Mouse (Mus musculus) kidney, embryonic 14.5 days (tissue): Measurements from ENCODE around the gene Me3. TPM values are rescaled to one million over a fixed set of nuclear protein-coding genes. Genes with fewer than 3 reads are reported as not detected.

Experiments used
- ATAC-seq: fragments of 200-750 bp; cut with Nextera tagmentation; 2 replicates; pipeline ENCODE4 v1.8.0; 2017; ENCODE audit warnings: moderate number of reproducible peaks, mild to moderate bottlenecking, moderate TSS enrichment, moderate library complexity; ENCODE audit not compliant: low FRiP score, low TSS enrichment
- H3K27ac ChIP-seq: fragments of 300-500 bp; sonication (generic); 2 replicates; pipeline ENCODE4 v1.5.1; 2014; ENCODE audit warnings: low read depth, mild to moderate bottlenecking, low read length, moderate library complexity, mixed read lengths
- H3K27me3 ChIP-seq: fragments of 300-500 bp; sonication (generic); 2 replicates; pipeline ENCODE4 v1.6.1; 2014; ENCODE audit warnings: mild to moderate bottlenecking, low read length; ENCODE audit not compliant: control insufficient read depth, insufficient read depth
- H3K36me3 ChIP-seq: fragments of 300-500 bp; sonication (generic); 2 replicates; pipeline ENCODE4 v1.6.1; 2014; ENCODE audit warnings: low read length, mixed read lengths; ENCODE audit not compliant: control insufficient read depth, insufficient read depth
- H3K4me1 ChIP-seq: fragments of 300-500 bp; sonication (generic); 2 replicates; pipeline ENCODE4 v1.6.1; 2014; ENCODE audit warnings: low read length, mixed read lengths; ENCODE audit not compliant: control insufficient read depth, insufficient read depth
- H3K4me2 ChIP-seq: fragments of 300-500 bp; sonication (generic); replicated peaks from 2 replicates; pipeline ENCODE4 v1.6.1; 2014; ENCODE audit warnings: low read depth, mild to moderate bottlenecking, low read length
- H3K4me3 ChIP-seq: fragments of 300-500 bp; sonication (generic); 2 replicates; pipeline ENCODE4 v1.5.1; 2014; ENCODE audit warnings: mild to moderate bottlenecking, low read length
- H3K9ac ChIP-seq: fragments of 300-500 bp; sonication (generic); 2 replicates; pipeline ENCODE4 v1.6.1; 2014; ENCODE audit warnings: low read depth, mild to moderate bottlenecking, low read length, moderate library complexity
- H3K9me3 ChIP-seq: fragments of 300-500 bp; sonication (generic); 2 replicates; pipeline ENCODE4 v1.6.1; 2016; ENCODE audit warnings: low read length; ENCODE audit not compliant: control insufficient read depth
- WGBS: fragments of 180-500 bp; shearing (Covaris S2); extraction: QIAGEN DNeasy Blood & Tissue Kit; methylation state at CpG from one replicate; pipeline ENCODE4 v1.1.7; 2014; 5-methylcytosine and 5-hydroxymethylcytosine counted together
- polyA plus RNA-seq: library from polyadenylated mRNA; unstranded; fragments of >200 nt; fragmentation: Nextera tagmentation; extraction: Ambion mirVana; gene quantifications from 2 replicates; pipeline ENCODE4 v1.2.1, GENCODE M21; 2014

Me3 gene
- polyA plus RNA-seq, 1 experiment from 2014 or later: 9.9 TPM

- no peak overlapping the region for H3K9ac ChIP-seq
- no peak overlapping the region for H3K27ac ChIP-seq
- no peaks in the 10 kb centered on the region for H3K27me3 ChIP-seq
- H3K36me3 ChIP-seq: no peaks in the 10 kb centered on the region
- H3K4me3 ChIP-seq: no peak overlapping the region
- no peaks in the 10 kb centered on the region for H3K4me1 ChIP-seq
- no peaks in the 10 kb centered on the region for H3K9me3 ChIP-seq
- 60% methylated on average over 2 of the region's 2 CpGs for WGBS
- no peak for ATAC-seq
- H3K4me2 ChIP-seq: no peak overlapping the region
Observed at GRCm38 (mm10) chr7:89710776-89711175, 78.6 kb downstream of the Me3 start.

GRCm38 (mm10) chr7:89713059-89713458 lies 80.9 kb downstream of the Me3 start:
- ATAC-seq: no peak
- no peaks in the 10 kb centered on the region for H3K9me3 ChIP-seq

GRCm38 (mm10) chr7:89716226-89716625 lies 84.0 kb downstream of the Me3 start:
- ATAC-seq: no peak
- Histone ChIP-seq H3K4me1 (no peaks in the 10 kb centered on the region), H3K9me3 (no peaks in the 10 kb centered on the region), H3K4me2 (no peak overlapping the region), H3K27ac (no peak overlapping the region), H3K27me3 (no peaks in the 10 kb centered on the region), H3K4me3 (no peak overlapping the region), H3K36me3 (no peaks in the 10 kb centered on the region), H3K9ac (no peak overlapping the region)
- 72% methylated on average over 3 of the region's 3 CpGs for WGBS

More at GRCm38 (mm10) chr7:89713059-89713458, 80.9 kb downstream of the Me3 start:
- H3K4me2 ChIP-seq: no peak overlapping the region
- H3K4me3 ChIP-seq: no peak overlapping the region
- no peak overlapping the region for H3K27ac ChIP-seq
- H3K27me3 ChIP-seq: no peaks in the 10 kb centered on the region
- H3K36me3 ChIP-seq: no peaks in the 10 kb centered on the region
- no peaks in the 10 kb centered on the region for H3K4me1 ChIP-seq
- no peak overlapping the region for H3K9ac ChIP-seq

GRCm38 (mm10) chr7:89717521-89717920 lies 85.3 kb downstream of the Me3 start:
- Histone ChIP-seq H3K9me3 (no peaks in the 10 kb centered on the region), H3K9ac (no peak overlapping the region), H3K36me3 (no peaks in the 10 kb centered on the region), H3K4me1 (no peaks in the 10 kb centered on the region), H3K4me3 (no peak overlapping the region), H3K4me2 (no peak overlapping the region), H3K27ac (no peak overlapping the region), H3K27me3 (no peaks in the 10 kb centered on the region)
- WGBS: 25% methylated on average over 2 of the region's 2 CpGs
- peak; percentile 91 for ATAC-seq

GRCm38 (mm10) chr7:89718264-89718663 lies 86.1 kb downstream of the Me3 start:
- no peaks in the 10 kb centered on the region for H3K4me1 ChIP-seq
- H3K4me2 ChIP-seq: no peak overlapping the region
- 0 out of 2 replicates have a peak, but pooled peaks have one; percentile 18 for ATAC-seq
- H3K36me3 ChIP-seq: no peaks in the 10 kb centered on the region
- no peak overlapping the region for H3K9ac ChIP-seq
- no peak overlapping the region for H3K27ac ChIP-seq
- WGBS: 50% methylated on average over 2 of the region's 2 CpGs
- no peak overlapping the region for H3K4me3 ChIP-seq
- no peaks in the 10 kb centered on the region for H3K27me3 ChIP-seq
- no peaks in the 10 kb centered on the region for H3K9me3 ChIP-seq

GRCm38 (mm10) chr7:89720256-89720655 lies 88.1 kb downstream of the Me3 start:
- no peak for ATAC-seq
- H3K36me3 ChIP-seq: no peaks in the 10 kb centered on the region

GRCm38 (mm10) chr7:89726712-89727111 lies 94.5 kb downstream of the Me3 start:
- Histone ChIP-seq H3K4me1 (no peaks in the 10 kb centered on the region), H3K9me3 (no peaks in the 10 kb centered on the region), H3K36me3 (no peaks in the 10 kb centered on the region), H3K9ac (no peak overlapping the region), H3K27me3 (no peaks in the 10 kb centered on the region), H3K4me3 (no peak overlapping the region), H3K27ac (no peak overlapping the region), H3K4me2 (no peak overlapping the region)
- no peak for ATAC-seq
- 90% methylated on average over 3 of the region's 3 CpGs for WGBS

More at GRCm38 (mm10) chr7:89720256-89720655, 88.1 kb downstream of the Me3 start:
- H3K4me3 ChIP-seq: no peak overlapping the region
- 83% methylated on average over 2 of the region's 2 CpGs for WGBS
- H3K27ac ChIP-seq: no peak overlapping the region
- H3K27me3 ChIP-seq: no peaks in the 10 kb centered on the region
- no peak overlapping the region for H3K4me2 ChIP-seq
- H3K4me1 ChIP-seq: no peaks in the 10 kb centered on the region
- H3K9ac ChIP-seq: no peak overlapping the region
- H3K9me3 ChIP-seq: no peaks in the 10 kb centered on the region

GRCm38 (mm10) chr7:89727615-89728014 lies 95.4 kb downstream of the Me3 start:
- no peak overlapping the region for H3K27ac ChIP-seq
- ATAC-seq: no peak
- no peak overlapping the region for H3K4me3 ChIP-seq
- no peak overlapping the region for H3K9ac ChIP-seq
- 86% methylated on average over 1 of the region's 1 CpGs for WGBS
- no peaks in the 10 kb centered on the region for H3K27me3 ChIP-seq
- no peaks in the 10 kb centered on the region for H3K4me1 ChIP-seq
- no peak overlapping the region for H3K4me2 ChIP-seq
- no peaks in the 10 kb centered on the region for H3K9me3 ChIP-seq
- no peaks in the 10 kb centered on the region for H3K36me3 ChIP-seq

- H3K9ac ChIP-seq: no peak overlapping the region
- no peak overlapping the region for H3K4me3 ChIP-seq
- no peak overlapping the region for H3K4me2 ChIP-seq
- H3K27ac ChIP-seq: no peak overlapping the region
- no peak for ATAC-seq
- H3K36me3 ChIP-seq: no peaks in the 10 kb centered on the region
- H3K27me3 ChIP-seq: no peaks in the 10 kb centered on the region
- WGBS: 87% methylated on average over 3 of the region's 3 CpGs
- no peaks in the 10 kb centered on the region for H3K4me1 ChIP-seq
- H3K9me3 ChIP-seq: no peaks in the 10 kb centered on the region
Observed at GRCm38 (mm10) chr7:89728393-89728792, 96.2 kb downstream of the Me3 start.
